Mouse (Mus musculus) small intestine, adult 2 months (tissue): ENCODE results near the gene Cd247.

ENCODE experiments used
- CTCF ChIP-seq: fragments of 200-500 bp; IDR thresholded peaks from 2 replicates; pipeline ENCODE4 v1.5.1; 2012; ENCODE audit warnings: low read depth, mild to moderate bottlenecking, control low read depth, inconsistent platforms, low read length, moderate library complexity, mixed read lengths; ENCODE audit not compliant: insufficient replicate concordance, insufficient read length; ENCODE audit errors: extremely low read depth
- POLR2A ChIP-seq: fragments of 200-500 bp; IDR thresholded peaks from 2 replicates; pipeline ENCODE4 v1.6.1; 2012; ENCODE audit warnings: low read depth, mild to moderate bottlenecking, control low read depth, inconsistent platforms, low read length, moderate library complexity

DNA sequence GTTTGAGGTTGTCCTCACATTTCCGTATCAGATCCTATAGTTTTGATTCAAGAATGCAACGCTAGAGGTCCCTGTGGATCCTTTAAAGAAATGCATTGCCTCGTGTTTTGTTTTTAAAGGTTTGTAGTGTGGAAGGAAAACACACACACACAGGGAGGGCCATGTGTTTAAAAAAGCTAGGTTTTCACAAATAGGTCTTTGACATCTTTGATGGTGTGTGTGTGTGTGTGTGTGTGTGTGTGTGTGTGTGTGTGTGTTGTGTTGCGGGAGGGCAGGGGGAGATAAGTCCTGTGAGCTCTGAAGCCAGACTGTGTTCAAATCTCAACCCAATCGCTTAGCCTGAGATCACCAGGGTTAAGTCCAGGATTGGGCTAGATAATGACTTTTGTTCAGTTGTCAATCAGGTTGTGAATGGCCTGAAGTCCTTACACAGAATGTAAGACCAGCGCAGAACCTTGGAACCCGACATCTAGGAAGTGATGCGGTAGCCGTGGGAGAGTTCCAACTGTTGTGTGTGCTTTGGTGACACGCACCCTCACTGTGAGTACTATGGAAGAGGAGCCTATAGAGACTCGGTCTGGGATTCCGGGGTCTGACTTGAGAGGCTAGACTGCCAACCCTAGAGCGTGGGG lies 8.4 kb upstream of the Cd247 start:
- TF ChIP-seq POLR2A: no peak
- no peak for TF ChIP-seq CTCF
